Mouse (Mus musculus) C2C12 (cell line): Measurements from ENCODE around the gene Ddx39b.

Experiments
- MAX ChIP-seq: IDR thresholded peaks from one replicate; pipeline ENCODE4 v1.6.1; 2011; ENCODE audit warnings: mild to moderate bottlenecking, control low read depth
- USF1 ChIP-seq: IDR thresholded peaks from one replicate; pipeline ENCODE4 v1.6.1; 2011; ENCODE audit warnings: low read depth, mild to moderate bottlenecking, control low read depth, moderate library complexity

GRCm38 (mm10) chr17:35285431-35285830 lies 43.9 kb downstream of the Ddx39b start:
- TF ChIP-seq USF1 = no peak
- no peak for TF ChIP-seq MAX
